Mouse (Mus musculus) liver, adult 2 months (tissue): ENCODE data around the gene Dennd6a.

Experiments
- CTCF ChIP-seq: fragments of 200-500 bp; IDR thresholded peaks from 2 replicates; pipeline ENCODE4 v1.5.1; 2011; ENCODE audit warnings: low read depth, low read length, control low read depth
- POLR2A ChIP-seq: fragments of 200-500 bp; IDR thresholded peaks from 2 replicates; pipeline ENCODE4 v1.6.1; 2011; ENCODE audit warnings: low read length, control low read depth; ENCODE audit not compliant: insufficient read depth; ENCODE audit errors: extremely low read depth

DNA sequence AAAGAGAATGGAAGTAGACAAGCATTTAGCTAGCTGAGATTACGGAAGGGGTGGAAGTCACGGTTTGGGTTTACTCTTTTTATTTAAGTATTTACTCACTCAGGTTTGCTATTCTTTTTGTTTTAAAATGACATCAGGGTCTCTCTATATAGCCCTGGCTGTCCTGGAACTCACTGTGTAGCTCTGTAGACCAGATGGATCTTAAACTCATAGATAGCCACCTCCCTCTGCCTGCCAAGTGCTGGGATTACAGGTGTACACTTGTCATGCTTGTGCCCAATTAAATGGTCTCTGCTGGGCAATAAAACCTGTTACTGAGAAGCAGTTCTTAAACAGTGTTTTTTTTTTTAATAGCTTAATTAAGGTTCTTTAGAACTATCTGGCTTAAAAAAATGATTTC lies 66.3 kb downstream of the Dennd6a start:
- no peak for TF ChIP-seq CTCF
- TF ChIP-seq POLR2A = no peak
